Mouse (Mus musculus) urinary bladder, adult 18-20 months (tissue): ENCODE measurements at regions not wholly inside any gene's neighbourhood (a gene's known extent, or its start where the extent isn't known, plus 50 kb on each side); places are given as distances from the start of the nearest gene placed in this dataset.

ENCODE experiments used
- DNase-seq, 2 experiments: peaks; one replicate each; pipeline ENCODE4 v3.0.0; 2022; ENCODE audit warnings: low spot score in 2 of 2, mixed read lengths in 2 of 2

DNA sequence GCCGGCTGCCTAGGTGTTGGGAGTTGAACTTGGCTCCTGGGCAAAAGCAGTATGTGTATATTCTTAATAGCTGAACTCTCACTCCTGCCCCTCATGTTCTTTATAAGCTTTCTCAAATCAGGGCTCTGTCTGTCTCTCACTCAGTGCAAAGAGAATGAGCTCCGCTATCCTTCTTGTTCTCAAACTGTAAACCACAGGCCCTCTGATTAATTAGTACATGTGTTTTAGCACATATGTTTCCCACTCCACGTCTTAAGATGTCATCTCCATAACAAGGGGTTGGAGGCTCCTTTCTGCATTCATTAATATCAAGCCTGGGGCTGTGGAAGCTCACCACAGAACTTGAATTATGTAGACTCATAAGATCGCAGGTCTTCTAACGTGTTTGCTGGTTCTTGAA, 104.7 kb downstream of the Nsun3 start:
- DNase-seq: no peak

DNA sequence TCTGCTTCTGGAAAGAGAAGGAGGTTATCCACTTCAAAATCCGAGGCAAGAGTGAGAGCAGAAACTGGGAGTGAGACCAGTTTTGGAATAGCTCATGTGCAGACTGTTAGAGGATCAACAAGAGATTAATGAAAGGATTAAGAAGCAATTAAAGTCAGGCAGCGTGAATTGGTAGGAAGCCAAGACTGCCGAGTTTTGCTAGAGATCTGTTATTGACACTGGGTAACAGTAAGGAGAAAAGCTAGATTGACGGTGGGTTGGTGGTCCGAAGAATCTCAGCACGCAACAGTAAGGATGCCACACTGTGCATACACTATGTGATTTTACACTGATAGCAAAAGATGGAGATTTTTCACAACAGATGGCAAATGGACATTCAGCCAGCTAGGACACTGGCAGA, 109.8 kb downstream of the Nsun3 start:
- no peak for DNase-seq

DNA sequence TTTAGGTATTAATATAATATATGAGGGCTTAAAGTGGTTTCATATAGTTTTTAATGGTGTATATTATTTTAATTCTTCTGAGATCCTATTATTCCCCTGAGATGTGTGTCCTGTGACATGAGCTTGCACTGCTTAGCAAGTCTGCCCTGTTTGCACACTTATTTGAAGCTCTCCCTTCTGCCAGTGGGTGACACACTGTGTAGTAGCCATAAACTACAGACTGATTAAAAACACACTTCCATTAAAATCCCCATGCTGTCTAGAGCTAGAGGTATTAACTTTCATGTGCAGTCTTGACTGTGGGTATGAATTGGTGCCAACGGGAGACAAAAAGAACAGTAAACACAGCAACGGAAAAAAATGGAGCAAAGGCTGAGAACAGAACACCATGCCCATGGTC, 129.2 kb downstream of the Nsun3 start:
- no peak for DNase-seq

DNA sequence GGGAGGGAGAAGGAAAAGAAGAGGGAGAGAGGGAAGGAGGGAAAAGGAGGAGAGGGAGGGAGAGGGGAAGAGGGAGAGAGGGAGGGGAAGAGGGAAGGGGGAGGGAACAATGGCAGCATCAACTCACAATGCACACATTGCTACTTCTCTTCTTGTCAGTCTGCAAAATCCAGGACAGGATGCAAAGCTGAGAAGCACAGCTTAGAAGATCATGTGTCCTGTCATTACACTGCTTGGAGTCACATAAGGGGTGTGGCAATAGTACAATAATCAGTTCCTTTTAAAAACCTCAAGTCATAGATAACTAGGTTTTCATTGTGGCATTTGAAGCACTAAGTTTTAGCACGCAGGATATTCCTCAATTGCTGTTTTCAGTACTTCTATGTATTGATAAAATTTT, 132.2 kb downstream of the Nsun3 start:
- DNase-seq: no peak

DNA sequence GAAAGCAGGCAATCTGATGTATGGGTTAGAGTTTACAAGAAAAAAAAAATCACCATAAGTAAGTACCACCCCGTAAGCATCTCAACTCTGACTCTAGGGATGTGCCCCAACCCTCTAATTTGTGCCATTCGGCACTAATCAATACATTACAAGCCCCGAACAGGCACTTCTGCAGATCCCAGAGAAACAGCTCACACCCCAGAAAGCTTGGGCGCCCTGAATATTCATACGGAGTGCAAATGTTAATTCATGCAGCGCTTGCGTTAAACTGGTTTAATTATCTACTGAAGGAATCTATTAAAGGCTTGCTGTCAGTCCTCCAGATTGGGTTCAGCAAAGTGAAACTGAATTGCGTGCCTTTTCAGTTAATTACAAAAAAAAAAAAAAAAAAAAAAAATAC, 132.8 kb downstream of the Nsun3 start:
- no peak for DNase-seq

DNA sequence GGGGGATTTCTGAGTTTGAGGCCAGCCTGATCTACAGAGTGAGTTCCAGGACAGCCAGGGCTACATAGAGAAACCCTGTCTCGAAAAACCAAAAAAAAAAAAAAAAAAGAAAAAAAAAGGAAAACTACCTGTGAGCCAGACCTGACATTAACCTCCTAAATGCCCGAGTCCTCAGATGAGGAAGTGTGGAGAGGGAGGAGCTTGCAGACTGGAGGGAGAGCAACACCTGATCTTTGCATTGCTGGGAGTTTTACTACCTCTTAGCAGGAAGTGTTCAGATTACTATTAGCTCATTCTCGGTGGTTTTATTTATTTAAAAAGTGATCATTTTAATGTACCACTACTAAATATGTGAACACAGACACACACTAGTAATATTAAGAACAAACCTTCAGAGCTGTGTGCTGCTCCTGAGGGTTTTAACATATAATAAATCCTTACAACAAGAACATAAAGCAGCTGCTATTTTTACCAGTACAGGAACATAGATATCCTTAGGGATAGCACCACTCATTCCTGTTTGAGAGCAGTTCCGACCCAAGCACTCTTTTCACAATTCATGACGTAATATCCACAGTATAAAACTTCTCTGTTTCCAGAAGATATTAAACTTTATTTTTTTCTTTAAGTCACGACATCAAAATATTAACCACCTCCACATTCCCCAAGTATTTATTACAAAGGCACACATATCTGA, 133.7 kb downstream of the Nsun3 start:
- no peak for DNase-seq

DNA sequence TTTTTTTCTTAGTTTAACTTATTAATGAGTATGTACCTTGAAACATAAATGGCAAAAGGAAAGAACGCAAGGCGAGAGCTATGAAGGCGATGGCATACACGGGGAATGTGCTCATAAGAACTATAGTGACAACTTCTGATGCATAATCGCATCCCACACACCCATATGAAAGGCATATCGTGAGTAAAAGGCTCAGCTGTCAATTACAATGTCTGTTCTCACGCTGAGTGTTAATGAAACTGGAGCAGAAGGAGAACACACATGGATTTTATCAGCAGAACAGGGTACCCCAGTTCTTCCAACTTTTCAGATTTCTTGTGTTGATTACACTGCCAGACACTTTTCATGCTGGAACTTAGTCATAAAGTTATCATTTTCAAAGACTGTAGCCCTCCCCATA, 135.8 kb downstream of the Nsun3 start:
- no peak for DNase-seq

DNA sequence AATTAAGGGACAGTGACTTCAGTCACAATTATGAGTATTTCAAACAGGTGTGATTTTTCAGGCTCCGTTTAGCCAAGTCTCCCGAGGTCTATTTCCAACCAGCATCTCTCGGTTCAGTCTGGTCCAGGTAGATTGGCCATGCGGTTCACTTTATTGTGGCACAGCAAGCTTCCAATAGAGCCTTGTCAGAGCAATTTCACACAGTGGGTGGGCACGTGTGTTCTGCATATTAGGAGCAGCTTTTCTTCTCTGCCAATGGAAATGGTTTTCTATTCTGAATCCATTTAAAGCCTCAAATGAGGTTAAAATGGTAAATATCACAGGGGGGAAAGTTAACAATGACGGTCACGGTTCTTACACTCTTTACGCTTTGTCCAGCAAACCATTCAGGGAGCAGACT, 138.3 kb downstream of the Nsun3 start:
- no peak for DNase-seq

DNA sequence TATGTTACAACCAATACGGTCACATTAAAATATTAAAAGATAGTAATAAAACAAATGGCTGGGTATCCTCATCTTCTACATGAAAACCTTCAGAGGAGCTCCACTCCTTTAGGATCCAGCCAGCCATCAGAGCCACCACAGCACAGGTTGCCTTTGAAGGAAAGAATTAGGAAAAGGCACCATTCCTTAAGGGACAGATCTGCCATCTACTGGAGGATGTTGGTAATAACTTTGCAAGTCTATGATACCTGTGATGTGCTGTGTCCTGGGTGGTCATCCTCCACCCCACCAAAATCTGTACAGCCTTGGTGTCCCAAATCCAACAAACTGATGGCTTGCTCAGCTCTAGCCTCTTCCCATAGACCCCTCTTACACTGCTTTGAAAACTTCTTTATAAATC, 140.5 kb downstream of the Nsun3 start:
- DNase-seq: no peak

DNA sequence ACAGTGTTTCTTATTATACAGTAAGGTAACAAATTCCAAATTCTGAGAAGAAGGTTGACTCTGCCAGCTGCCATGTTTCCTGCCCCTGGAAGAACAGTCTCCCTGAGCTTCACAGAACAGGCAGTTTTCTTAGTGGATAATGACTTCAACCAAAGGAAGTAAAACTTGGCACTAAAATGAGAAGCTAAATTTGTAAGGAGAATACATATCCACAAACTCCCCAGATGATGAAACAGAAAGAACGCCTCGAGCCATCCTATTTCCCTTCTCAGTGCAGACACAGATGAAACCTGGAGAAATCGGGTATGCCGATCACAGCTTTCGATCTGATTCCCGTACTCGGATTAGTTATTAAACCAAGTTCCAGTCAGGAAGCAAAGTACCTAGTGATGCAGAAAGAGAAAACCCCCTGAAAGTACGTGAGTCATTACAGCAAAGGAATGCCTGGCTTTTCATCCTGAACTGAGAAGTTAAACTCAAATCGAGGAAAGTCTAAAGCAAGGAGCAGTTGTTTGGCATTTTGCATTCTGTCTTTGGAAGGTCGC, 143.7 kb downstream of the Nsun3 start:
- DNase-seq: no peak

DNA sequence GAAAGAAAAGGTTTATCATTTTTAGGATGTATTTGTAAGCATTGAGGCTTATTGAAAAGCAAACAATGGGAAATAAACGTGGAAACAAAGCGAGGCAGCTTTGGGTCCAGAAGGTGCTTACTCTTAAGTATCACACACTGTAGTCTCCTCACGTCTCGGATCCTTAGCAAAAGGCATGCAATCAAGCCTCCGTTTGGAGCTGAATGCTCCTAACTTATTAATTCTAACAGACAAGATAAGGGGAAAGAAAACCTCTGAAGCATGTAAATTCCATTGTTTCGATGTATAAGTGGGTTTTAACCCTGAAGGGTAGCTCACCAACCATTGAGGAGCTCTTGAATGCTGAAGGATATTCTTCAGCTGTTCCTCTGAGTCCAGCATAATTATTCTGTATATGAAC, 162.7 kb downstream of the Nsun3 start:
- DNase-seq: no peak

DNA sequence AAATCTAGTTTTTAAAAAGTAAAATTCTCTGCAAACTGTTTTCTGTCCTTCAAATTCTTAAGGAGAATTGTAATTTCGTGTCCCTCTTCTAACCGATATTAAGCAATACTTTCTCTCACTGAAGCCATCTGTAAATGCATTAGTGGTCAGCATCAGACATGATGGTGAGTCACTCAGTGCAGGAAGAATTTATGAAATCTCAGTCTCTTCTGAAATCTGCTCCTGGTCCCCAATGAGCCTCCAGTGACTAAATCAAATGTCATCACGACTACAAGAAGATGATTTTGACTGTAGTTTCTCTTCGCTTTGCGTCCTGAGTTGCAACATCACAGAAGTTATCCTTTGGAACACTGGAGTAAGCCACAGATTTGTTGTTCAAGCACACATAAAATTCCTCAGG, 175.7 kb downstream of the Nsun3 start:
- no peak for DNase-seq

DNA sequence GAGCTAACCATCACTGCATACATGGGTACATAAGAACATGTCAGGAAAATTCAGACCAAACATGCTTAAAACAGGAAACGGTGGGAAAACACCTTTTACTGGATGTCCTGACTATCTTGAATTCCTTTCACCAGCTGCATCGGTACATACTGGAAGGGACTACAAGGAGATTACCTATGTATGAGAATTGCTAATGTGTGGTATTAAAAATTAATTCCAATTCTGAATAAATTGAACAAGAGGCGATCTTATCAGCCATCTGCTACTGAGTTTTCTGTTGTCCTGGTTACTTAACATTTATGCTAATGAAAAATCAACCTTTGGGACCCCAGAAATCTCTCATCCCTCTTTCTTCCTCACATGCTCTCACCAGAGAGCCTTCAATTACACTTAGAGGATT, 178.0 kb downstream of the Nsun3 start:
- no peak for DNase-seq

DNA sequence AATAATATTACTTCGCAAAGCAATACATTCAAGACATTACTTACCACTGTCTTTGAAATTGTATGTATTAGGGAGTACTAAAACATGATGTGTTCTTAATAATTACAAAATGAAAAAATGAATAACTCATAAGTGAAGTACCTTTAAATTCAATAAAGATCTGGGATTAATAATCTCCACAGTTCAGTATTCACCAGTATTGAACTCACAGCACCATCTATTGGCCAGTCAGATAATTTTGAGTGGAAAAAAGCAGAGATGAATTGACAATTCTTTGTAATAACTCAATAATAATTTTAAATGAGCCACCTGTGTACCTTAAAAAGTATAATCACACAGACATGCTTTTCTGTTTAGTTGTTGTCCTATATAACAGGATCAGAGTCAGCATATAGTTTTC, 180.7 kb downstream of the Nsun3 start:
- no peak for DNase-seq

DNA sequence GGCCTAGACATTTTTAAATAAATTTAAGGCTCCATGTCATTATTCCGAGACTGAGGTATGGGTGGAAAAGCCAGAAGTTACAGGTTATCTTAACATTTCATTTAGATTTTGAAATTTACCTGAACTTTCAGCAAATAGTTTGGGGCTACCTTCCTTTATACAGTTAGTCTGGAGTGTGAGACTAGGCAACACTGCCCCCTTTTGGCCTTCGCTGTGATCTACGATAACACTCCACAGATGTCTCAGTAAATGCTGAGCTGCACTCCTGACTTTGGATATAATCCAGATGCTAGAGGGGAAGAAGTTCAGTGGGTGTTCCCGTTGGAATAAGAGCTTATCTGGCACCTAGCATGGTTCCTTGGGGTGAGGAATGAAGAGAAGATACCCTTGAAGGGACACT, 224.6 kb downstream of the Nsun3 start:
- DNase-seq: peak in 1 of 2 experiments; percentile 9

DNA sequence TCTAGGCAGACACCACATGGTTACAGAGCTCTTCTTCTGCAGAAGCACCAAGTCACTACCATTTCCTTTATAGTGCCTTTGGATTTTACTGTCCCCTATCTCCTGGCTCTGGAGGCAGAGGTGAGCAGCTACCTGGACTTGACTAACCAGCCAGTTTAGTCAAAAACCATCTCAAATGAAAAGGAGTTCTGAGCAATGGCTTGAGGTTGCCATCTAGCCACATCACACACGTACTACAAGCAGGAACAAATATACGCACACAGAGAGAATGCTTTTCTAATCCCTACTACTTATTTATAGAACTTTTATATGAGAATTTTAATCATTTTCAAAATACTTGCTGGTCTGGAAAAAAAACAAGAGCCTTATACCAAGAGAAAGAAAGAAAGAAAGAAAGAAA, 243.5 kb downstream of the Nsun3 start:
- no peak for DNase-seq

DNA sequence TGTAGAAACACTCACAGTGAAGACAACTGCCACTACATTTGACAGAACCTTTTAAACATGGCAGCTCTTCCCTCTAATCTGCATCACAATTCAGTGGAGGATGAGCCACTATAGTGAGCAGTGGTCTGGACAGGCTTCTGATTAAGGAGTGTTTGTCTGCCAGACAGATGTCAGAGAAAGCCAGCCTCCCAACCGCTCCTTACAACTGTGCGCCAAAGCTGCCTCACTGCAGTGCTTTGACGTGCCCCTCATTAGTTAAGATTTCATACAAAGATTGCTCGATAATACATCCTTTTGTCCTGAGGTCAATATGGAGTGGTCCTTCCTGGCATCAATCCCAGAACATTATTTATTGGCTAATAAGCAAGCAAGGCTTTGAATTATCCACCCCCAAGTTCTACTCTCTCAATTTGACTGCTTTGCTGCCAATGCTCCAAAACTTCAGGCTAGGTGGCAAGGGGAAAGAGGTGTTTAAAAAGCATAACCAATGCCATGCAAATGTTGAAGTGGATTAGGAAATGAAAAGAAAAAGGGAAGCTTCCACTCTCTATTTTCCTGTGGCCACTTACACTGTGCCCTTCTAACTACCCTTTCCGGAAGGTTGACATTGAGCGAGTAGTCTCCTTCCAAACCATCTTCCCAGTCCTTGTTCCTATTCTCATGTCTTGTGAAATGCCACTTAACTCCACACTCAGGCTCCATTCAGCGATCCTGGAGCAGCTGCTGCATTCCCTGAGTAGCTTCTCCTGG, 248.7 kb downstream of the Nsun3 start:
- no peak for DNase-seq

DNA sequence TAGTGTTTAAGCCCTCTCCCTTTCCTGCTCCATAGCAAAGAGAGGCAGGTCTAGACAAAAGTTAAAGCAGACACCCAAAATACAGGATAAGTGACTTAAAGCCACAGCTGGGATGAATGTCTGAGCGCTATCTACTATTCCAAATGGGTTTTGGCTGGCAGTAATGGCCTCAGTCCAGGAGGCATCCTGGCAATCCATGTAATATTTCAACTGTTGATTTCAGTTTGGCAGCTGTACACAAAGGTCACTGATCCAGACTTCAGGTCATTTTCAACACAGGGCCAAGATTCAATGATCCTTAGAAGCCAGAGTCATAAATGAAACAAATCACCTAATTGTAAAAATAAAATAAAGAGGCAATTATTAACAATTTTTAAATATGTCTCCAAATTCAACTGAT, 277.3 kb downstream of the Nsun3 start:
- DNase-seq: no peak

DNA sequence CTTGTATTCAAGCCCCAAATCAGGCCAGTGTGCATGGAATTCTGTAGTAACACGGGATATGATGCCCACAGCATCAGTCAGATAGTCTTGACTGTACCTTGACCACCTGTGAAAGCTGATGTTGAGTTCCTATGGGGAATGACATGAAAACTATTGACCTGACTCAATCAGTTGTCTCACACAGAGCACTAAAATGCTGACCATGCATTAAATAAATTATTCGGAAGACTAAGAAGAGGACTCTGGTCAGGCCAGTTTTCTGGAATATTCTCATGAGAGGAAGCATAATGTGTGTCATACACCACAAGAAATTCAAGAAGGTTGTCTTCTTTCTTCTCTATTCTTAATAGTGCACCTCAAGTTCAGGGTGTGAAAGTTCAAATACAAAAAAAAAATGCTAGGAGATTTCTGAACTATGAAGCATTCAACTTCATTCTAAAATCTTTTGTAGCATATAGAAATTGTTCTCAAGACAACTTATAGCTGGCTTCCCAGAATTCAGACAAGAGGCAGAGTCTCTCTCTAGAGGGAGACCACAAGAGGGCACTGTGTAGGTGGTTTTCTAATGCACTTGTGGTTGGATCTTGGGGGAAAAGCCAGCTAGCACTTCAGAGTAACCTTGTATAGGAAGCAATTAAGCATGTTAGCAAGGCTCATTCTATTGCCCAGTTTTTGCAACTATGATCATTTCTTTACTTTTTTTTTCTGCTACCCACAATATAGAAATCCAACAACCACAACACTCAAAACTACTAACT, 279.7 kb downstream of the Nsun3 start:
- DNase-seq: no peak

DNA sequence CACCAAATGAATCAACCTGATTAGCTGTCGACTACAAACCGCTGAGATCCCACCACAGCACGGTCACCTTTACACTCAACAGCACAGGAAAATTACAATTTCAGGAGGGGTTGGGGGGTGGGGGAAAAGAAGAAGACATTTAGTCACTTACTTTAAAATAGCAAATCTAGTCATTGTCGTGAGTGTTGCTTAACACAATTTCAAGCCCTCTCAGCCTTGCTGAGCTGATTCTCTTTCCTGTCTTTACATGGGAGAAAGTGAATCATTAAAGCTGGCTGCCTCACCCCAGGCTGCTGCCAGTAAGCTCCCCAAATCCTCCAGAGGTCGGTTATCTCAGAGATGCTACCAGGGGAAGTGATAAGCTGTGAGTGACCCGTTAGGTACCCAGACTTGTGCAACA, 285.7 kb downstream of the Nsun3 start:
- no peak for DNase-seq

DNA sequence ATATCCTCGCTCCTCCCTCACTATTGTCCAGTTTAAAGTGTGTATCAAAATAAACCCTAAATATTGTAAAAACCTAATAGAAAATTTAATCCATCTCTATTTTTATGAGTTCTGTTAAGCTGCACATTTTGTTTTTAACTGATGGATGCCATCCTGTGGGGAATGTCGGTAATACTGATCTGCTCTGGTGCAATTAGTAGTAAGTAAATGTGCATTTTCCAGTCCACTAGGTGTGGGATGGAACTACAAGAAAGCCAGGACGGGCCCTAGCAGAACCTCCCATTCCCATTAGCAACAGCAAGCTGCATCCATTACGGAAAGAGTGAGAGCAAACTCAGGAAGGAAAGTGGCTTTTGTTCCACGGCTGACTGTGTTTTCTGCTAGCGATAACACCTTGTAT, 286.3 kb downstream of the Nsun3 start:
- no peak for DNase-seq

DNA sequence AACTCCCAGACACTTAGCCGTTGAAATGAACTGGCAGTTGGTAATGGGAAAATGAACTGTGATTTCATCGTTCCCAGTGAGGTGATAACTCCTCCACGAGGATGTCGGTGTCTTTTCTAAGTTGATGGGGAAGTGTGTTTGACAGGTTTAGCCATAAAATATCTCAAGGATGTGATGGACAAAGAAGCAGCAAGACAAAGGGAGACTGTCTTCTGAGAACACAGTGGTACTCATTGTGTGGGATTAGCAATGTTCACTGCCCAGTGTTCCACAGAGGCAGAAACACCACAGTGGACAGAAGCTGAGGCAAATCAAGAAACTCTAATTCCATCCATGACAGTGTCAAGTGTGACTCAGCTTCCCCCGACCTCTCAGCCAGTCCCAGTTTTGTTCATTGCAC, 287.9 kb downstream of the Nsun3 start:
- DNase-seq: no peak

DNA sequence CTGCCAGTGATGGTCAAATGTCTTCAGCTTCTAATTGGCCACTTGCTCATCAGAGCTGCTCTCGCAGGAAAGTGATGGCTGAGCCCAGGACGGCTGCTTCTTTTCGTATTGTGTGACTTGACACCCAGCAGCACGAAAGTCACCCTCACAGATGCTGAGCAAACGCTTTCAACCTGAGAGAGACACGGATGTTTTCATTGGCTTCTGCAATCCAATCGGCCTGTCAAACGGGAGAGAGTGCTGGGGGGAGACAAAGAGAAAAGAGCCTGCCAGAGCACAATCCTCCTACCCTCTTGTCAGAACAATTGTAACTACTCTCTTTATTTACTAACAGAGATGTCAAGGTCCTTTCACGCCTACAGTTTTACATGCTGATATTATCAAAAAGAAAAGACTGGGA, 289.9 kb downstream of the Nsun3 start:
- DNase-seq: no peak
